Mouse (Mus musculus) erythroblast, embryonic 14.5 days (primary cell): ENCODE measurements around the gene B3gnt3. TPM values are rescaled to one million over a fixed set of nuclear protein-coding genes. Genes with fewer than 3 reads are reported as not detected.
A peak's percentile ranks its signal among the peaks of the same experiment; 100 is the strongest.

Source experiments
- H3K27me3 ChIP-seq: 2 replicates; pipeline ENCODE4 v1.6.1; 2012; ENCODE audit warnings: inconsistent platforms; ENCODE audit not compliant: control insufficient read depth
- H3K36me3 ChIP-seq: 2 replicates; pipeline ENCODE4 v1.6.1; 2012; ENCODE audit warnings: mild to moderate bottlenecking, inconsistent platforms; ENCODE audit not compliant: control insufficient read depth
- H3K4me1 ChIP-seq: 2 replicates; pipeline ENCODE4 v1.6.1; 2012; ENCODE audit warnings: inconsistent platforms; ENCODE audit not compliant: control insufficient read depth
- H3K4me3 ChIP-seq: replicated peaks from 2 replicates; pipeline ENCODE3; 2012; ENCODE audit warnings: moderate library complexity, mild to moderate bottlenecking, inconsistent platforms
- H3K9me3 ChIP-seq: 2 replicates; pipeline ENCODE4 v1.6.1; 2012; ENCODE audit warnings: low read length, inconsistent platforms, mixed read lengths; ENCODE audit not compliant: control insufficient read depth
- GATA1 ChIP-seq: IDR thresholded peaks from 2 replicates; pipeline ENCODE4 v1.6.1; 2012; ENCODE audit warnings: low read length, inconsistent platforms, mixed read lengths
- TAL1 ChIP-seq: IDR thresholded peaks from 3 replicates; pipeline ENCODE4 v1.6.1; 2012; ENCODE audit warnings: low read length, inconsistent platforms, mixed read lengths
- polyA plus RNA-seq: library from polyadenylated mRNA; stranded (reverse); fragments of >175 nt; gene quantifications from 2 replicates; pipeline ENCODE4 v1.2.3, GENCODE M21; 2012

B3gnt3 gene
- polyA plus RNA-seq, 1 experiment: 3.4 TPM

- H3K9me3 ChIP-seq: peaks cover 8% of the 10 kb centered on the region; the same call in 1 of the 2 replicates
- peaks cover 3% of the 10 kb centered on the region for H3K36me3 ChIP-seq
- H3K4me1 ChIP-seq: 0 out of 2 replicates have a peak, but pooled peaks cover 2% of the 10 kb centered on the region
- no peak overlapping the region for H3K4me3 ChIP-seq
- TF ChIP-seq GATA1 (no peak), TAL1 (no peak)
- peaks cover 82% of the 10 kb centered on the region for H3K27me3 ChIP-seq
Observed at GRCm38 (mm10) chr8:71684701-71685100, 16.9 kb downstream of the B3gnt3 start.

- TF ChIP-seq GATA1 (no peak), TAL1 (no peak)
- Histone ChIP-seq H3K36me3 (peaks cover 10% of the 10 kb centered on the region), H3K27me3 (peaks cover 70% of the 10 kb centered on the region), H3K4me1 (peaks cover 4% of the 10 kb centered on the region), H3K9me3 (peaks cover 18% of the 10 kb centered on the region), H3K4me3 (no peak overlapping the region)
Observed at GRCm38 (mm10) chr8:71682832-71683231, 18.8 kb downstream of the B3gnt3 start.

GRCm38 (mm10) chr8:71681369-71681915 is 20.1 kb downstream of the B3gnt3 start:
- Histone ChIP-seq H3K4me1 (peaks cover 15% of the 10 kb centered on the region), H3K27me3 (peaks cover 56% of the 10 kb centered on the region), H3K36me3 (peaks cover 10% of the 10 kb centered on the region), H3K9me3 (peaks cover 18% of the 10 kb centered on the region), H3K4me3 (no peak overlapping the region)
- TF ChIP-seq GATA1 (no peak), TAL1 (no peak)

GRCm38 (mm10) chr8:71680471-71680870 is 21.1 kb downstream of the B3gnt3 start:
- Histone ChIP-seq H3K36me3 (peaks cover 10% of the 10 kb centered on the region), H3K4me1 (peaks cover 25% of the 10 kb centered on the region), H3K4me3 (no peak overlapping the region), H3K27me3 (peaks cover 46% of the 10 kb centered on the region), H3K9me3 (peaks cover 15% of the 10 kb centered on the region)
- no peak for TF ChIP-seq TAL1
- TF ChIP-seq GATA1: no peak

- H3K4me3 ChIP-seq: no peak overlapping the region
- peaks cover 10% of the 10 kb centered on the region for H3K36me3 ChIP-seq
- H3K9me3 ChIP-seq: peaks cover 15% of the 10 kb centered on the region
- H3K27me3 ChIP-seq: peaks cover 38% of the 10 kb centered on the region
- TF ChIP-seq TAL1 (no peak), GATA1 (no peak)
- H3K4me1 ChIP-seq: peaks cover 25% of the 10 kb centered on the region
Observed at GRCm38 (mm10) chr8:71679550-71680168, 21.9 kb downstream of the B3gnt3 start.

GRCm38 (mm10) chr8:71679116-71679515 is 22.5 kb downstream of the B3gnt3 start:
- H3K4me3 ChIP-seq: no peak overlapping the region
- peaks cover 10% of the 10 kb centered on the region for H3K36me3 ChIP-seq
- TF ChIP-seq TAL1: no peak
- TF ChIP-seq GATA1: no peak
- peaks cover 15% of the 10 kb centered on the region for H3K9me3 ChIP-seq
- H3K27me3 ChIP-seq: peaks cover 33% of the 10 kb centered on the region
- H3K4me1 ChIP-seq: peaks cover 25% of the 10 kb centered on the region

- Histone ChIP-seq H3K27me3 (peaks cover 26% of the 10 kb centered on the region; the same call in 1 of the 2 replicates), H3K9me3 (peaks cover 15% of the 10 kb centered on the region), H3K4me1 (peaks cover 25% of the 10 kb centered on the region), H3K4me3 (no peak overlapping the region), H3K36me3 (peaks cover 10% of the 10 kb centered on the region)
- TF ChIP-seq TAL1 (no peak), GATA1 (no peak)
Observed at GRCm38 (mm10) chr8:71678216-71678615, 23.4 kb downstream of the B3gnt3 start.

GRCm38 (mm10) chr8:71677555-71677954 is 24.0 kb downstream of the B3gnt3 start:
- H3K9me3 ChIP-seq: peaks cover 15% of the 10 kb centered on the region
- peaks cover 23% of the 10 kb centered on the region; the same call in 1 of the 2 replicates for H3K27me3 ChIP-seq
- peaks cover 25% of the 10 kb centered on the region for H3K4me1 ChIP-seq
- TF ChIP-seq GATA1: no peak
- no peak for TF ChIP-seq TAL1
- peaks cover 10% of the 10 kb centered on the region for H3K36me3 ChIP-seq
- H3K4me3 ChIP-seq: no peak overlapping the region

GRCm38 (mm10) chr8:71676803-71677202 is 24.8 kb downstream of the B3gnt3 start:
- Histone ChIP-seq H3K4me3 (peak overlapping the region; percentile 80), H3K4me1 (peaks cover 28% of the 10 kb centered on the region), H3K9me3 (peaks cover 15% of the 10 kb centered on the region), H3K36me3 (peaks cover 10% of the 10 kb centered on the region), H3K27me3 (peaks cover 17% of the 10 kb centered on the region; the same call in 1 of the 2 replicates)
- no peak for TF ChIP-seq GATA1
- no peak for TF ChIP-seq TAL1
